Mouse (Mus musculus) cortical plate, adult 2 months (tissue): ENCODE results near the gene Cyp27a1. TPM values are rescaled to one million over a fixed set of nuclear protein-coding genes. Genes with fewer than 3 reads are reported as not detected.

Experiments used
- H3K27ac ChIP-seq: fragments of 200-500 bp; 2 replicates; pipeline ENCODE4 v1.5.1; 2012; ENCODE audit warnings: low read length, control low read depth, inconsistent platforms; ENCODE audit not compliant: insufficient read depth
- H3K4me1 ChIP-seq: fragments of 200-500 bp; 2 replicates; pipeline ENCODE4 v1.6.1; 2011; ENCODE audit warnings: low read length; ENCODE audit not compliant: control insufficient read depth, insufficient read depth
- H3K4me3 ChIP-seq: fragments of 200-500 bp; 2 replicates; pipeline ENCODE4 v1.5.1; 2011; ENCODE audit warnings: mild to moderate bottlenecking, low read length, control low read depth; ENCODE audit not compliant: insufficient read depth
- CTCF ChIP-seq: fragments of 200-500 bp; IDR thresholded peaks from 2 replicates; pipeline ENCODE4 v1.5.1; 2011; ENCODE audit warnings: mild to moderate bottlenecking, control low read depth, low read length; ENCODE audit not compliant: insufficient read depth; ENCODE audit errors: extremely low read depth
- POLR2A ChIP-seq: fragments of 200-500 bp; IDR thresholded peaks from 2 replicates; pipeline ENCODE4 v1.6.1; 2011; ENCODE audit warnings: mild to moderate bottlenecking, low read length, control low read depth; ENCODE audit not compliant: insufficient read depth; ENCODE audit errors: extremely low read depth
- polyA plus RNA-seq: library from polyadenylated mRNA; depleted of rRNA; stranded (reverse); fragments of >200 nt; gene quantifications from 2 replicates; pipeline ENCODE4 v1.2.3, GENCODE M21; 2012

Cyp27a1 gene
- polyA plus RNA-seq, 1 experiment = 12.5 TPM

GRCm38 (mm10) chr1:74748643-74749271 is 35.4 kb downstream of the Cyp27a1 start, which contains the start of gene Prkag3:
Gene Prkag3 (minus strand): TSS chr1:74749221.
- H3K4me3 ChIP-seq = no peak within 1 kb of the TSS
- H3K27ac ChIP-seq = no peak within 1 kb of the TSS
- no peaks in the 10 kb centered on the region for H3K4me1 ChIP-seq
- peak; percentile 44 for TF ChIP-seq CTCF
- no peak for TF ChIP-seq POLR2A

- no peak overlapping the region for H3K4me3 ChIP-seq
- H3K27ac ChIP-seq = no peak overlapping the region
- TF ChIP-seq CTCF = no peak
- no peak for TF ChIP-seq POLR2A
- no peaks in the 10 kb centered on the region for H3K4me1 ChIP-seq
Observed at GRCm38 (mm10) chr1:74749301-74749700, 35.9 kb downstream of the Cyp27a1 start.

- no peak overlapping the region for H3K4me3 ChIP-seq
- H3K27ac ChIP-seq = no peak overlapping the region
- TF ChIP-seq CTCF (no peak), POLR2A (no peak)
Observed at GRCm38 (mm10) chr1:74750683-74751082, 37.3 kb downstream of the Cyp27a1 start.

GRCm38 (mm10) chr1:74752150-74752549 is 38.8 kb downstream of the Cyp27a1 start:
- Histone ChIP-seq H3K4me1 (no peaks in the 10 kb centered on the region), H3K4me3 (no peak overlapping the region), H3K27ac (no peak overlapping the region)
- TF ChIP-seq CTCF = no peak
- TF ChIP-seq POLR2A = no peak

More at GRCm38 (mm10) chr1:74750683-74751082, 37.3 kb downstream of the Cyp27a1 start:
- H3K4me1 ChIP-seq = no peaks in the 10 kb centered on the region

- Histone ChIP-seq H3K4me1 (no peaks in the 10 kb centered on the region), H3K4me3 (no peak overlapping the region), H3K27ac (no peak overlapping the region)
- no peak for TF ChIP-seq CTCF
- TF ChIP-seq POLR2A = no peak
Observed at GRCm38 (mm10) chr1:74752833-74753232, 39.5 kb downstream of the Cyp27a1 start.

GRCm38 (mm10) chr1:74753266-74753974 is 40.0 kb downstream of the Cyp27a1 start:
- Histone ChIP-seq H3K4me3 (no peak overlapping the region), H3K27ac (no peak overlapping the region), H3K4me1 (no peaks in the 10 kb centered on the region)
- TF ChIP-seq POLR2A (no peak), CTCF (no peak)

GRCm38 (mm10) chr1:74754175-74754785 is 40.9 kb downstream of the Cyp27a1 start:
- no peak for TF ChIP-seq POLR2A
- no peak for TF ChIP-seq CTCF
- H3K4me1 ChIP-seq = no peaks in the 10 kb centered on the region
- no peak overlapping the region for H3K27ac ChIP-seq
- no peak overlapping the region for H3K4me3 ChIP-seq

GRCm38 (mm10) chr1:74759773-74760172 is 46.4 kb downstream of the Cyp27a1 start:
- Histone ChIP-seq H3K4me3 (no peak overlapping the region), H3K4me1 (no peaks in the 10 kb centered on the region), H3K27ac (no peak overlapping the region)
- TF ChIP-seq CTCF (peak; percentile 62), POLR2A (no peak)

GRCm38 (mm10) chr1:74763081-74763480 is 49.7 kb downstream of the Cyp27a1 start:
- no peak overlapping the region for H3K27ac ChIP-seq
- TF ChIP-seq CTCF (peak; percentile 72), POLR2A (no peak)

More at GRCm38 (mm10) chr1:74763081-74763480, 49.7 kb downstream of the Cyp27a1 start:
- Histone ChIP-seq H3K4me1 (no peaks in the 10 kb centered on the region), H3K4me3 (no peak overlapping the region)
